Mouse (Mus musculus): ENCODE measurements at regions not wholly inside any gene's neighbourhood (a gene's known extent, or its start where the extent isn't known, plus 50 kb on each side); places are given as distances from the start of the nearest gene placed in this dataset.

- Histone ChIP-seq H3K79me2 (ENCODE audit: control insufficient read depth, insufficient read depth, low read length, poor library complexity) (no peaks in the 10 kb centered on the region), H3K9ac (ENCODE audit: control insufficient read depth, low read depth, low read length, poor library complexity, severe bottlenecking) (no peak overlapping the region), H3K4me1 (ENCODE audit: control insufficient read depth in 1 of 2, insufficient read depth in 2 of 2, low read length in 2 of 2) (no peaks in the 10 kb centered on the region), H3K9me3 (replicated peaks; ENCODE audit: insufficient read depth, low read length) (no peaks in the 10 kb centered on the region), H3K27ac (ENCODE audit: control insufficient read depth, low read depth, low read length) (no peak overlapping the region), H3K4me3 (ENCODE audit: control insufficient read depth in 1 of 2, insufficient read depth in 1 of 2, low read depth in 2 of 2, low read length in 2 of 2) (no peak overlapping the region), H3K27me3 (ENCODE audit: control insufficient read depth in 1 of 2, insufficient read depth in 2 of 2, low read length in 2 of 2) (no peaks in the 10 kb centered on the region), H3K36me3 (ENCODE audit: control insufficient read depth in 1 of 2, insufficient read depth in 2 of 2, low read length in 2 of 2) (no peaks in the 10 kb centered on the region)
- DNase-seq (ENCODE audit: low read depth, low spot score) = no peak
- TF ChIP-seq GABPA (IDR thresholded peaks at IDR 0.05; ENCODE audit: low read depth, low read length) (no peak), CHD2 (IDR thresholded peaks at IDR 0.05; ENCODE audit: low read length) (no peak), MYB (IDR thresholded peaks at IDR 0.05; ENCODE audit: low read depth, low read length) (no peak), TCF12 (IDR thresholded peaks at IDR 0.05; ENCODE audit: low read depth, low read length) (no peak), MYC (IDR thresholded peaks at IDR 0.05; ENCODE audit: low read depth, low read length) (no peak), ZC3H11A (IDR thresholded peaks at IDR 0.05; ENCODE audit: low read depth, low read length) (no peak), USF1 (IDR thresholded peaks at IDR 0.05; ENCODE audit: low read depth, low read length) (no peak), KAT2A (conservative IDR thresholded peaks at IDR 0.05; ENCODE audit: low read depth, low read length) (no peak), HCFC1 (IDR thresholded peaks at IDR 0.05; ENCODE audit: low read depth, low read length) (no peak), ZNF384 (IDR thresholded peaks at IDR 0.05; ENCODE audit: low read depth, low read length) (no peak), POLR2AphosphoS5 (IDR thresholded peaks at IDR 0.05; ENCODE audit: borderline replicate concordance, low read depth, low read length) (no peak), RCOR1 (IDR thresholded peaks at IDR 0.05; ENCODE audit: low read depth, low read length) (no peak), E2F4 (IDR thresholded peaks at IDR 0.05; ENCODE audit: borderline replicate concordance, low read depth, low read length) (no peak)
Observed at GRCm38 (mm10) chr5:83695383-83695782, 340.4 kb upstream of the Tecrl start.

- H3K27ac ChIP-seq (ENCODE audit: control insufficient read depth, low read depth, low read length) = no peak overlapping the region
- H3K9me3 ChIP-seq (replicated peaks; ENCODE audit: insufficient read depth, low read length) = no peaks in the 10 kb centered on the region
- no peaks in the 10 kb centered on the region for H3K4me1 ChIP-seq (ENCODE audit: control insufficient read depth in 1 of 2, insufficient read depth in 2 of 2, low read length in 2 of 2)
- no peak for DNase-seq (ENCODE audit: low read depth, low spot score)
- TF ChIP-seq MAFK (IDR thresholded peaks at IDR 0.05; ENCODE audit: borderline replicate concordance, low read depth, low read length) (no peak), ELF1 (IDR thresholded peaks at IDR 0.05; ENCODE audit: low read depth, low read length) (no peak), ZNF384 (IDR thresholded peaks at IDR 0.05; ENCODE audit: low read depth, low read length) (no peak), RCOR1 (IDR thresholded peaks at IDR 0.05; ENCODE audit: low read depth, low read length) (no peak), CHD1 (IDR thresholded peaks at IDR 0.05; ENCODE audit: low read depth, low read length) (no peak), MYB (IDR thresholded peaks at IDR 0.05; ENCODE audit: low read depth, low read length) (no peak)
- H3K9ac ChIP-seq (ENCODE audit: control insufficient read depth, low read depth, low read length, poor library complexity, severe bottlenecking) = no peak overlapping the region
- no peak overlapping the region for H3K4me3 ChIP-seq (ENCODE audit: control insufficient read depth in 1 of 2, insufficient read depth in 1 of 2, low read depth in 2 of 2, low read length in 2 of 2)
- H3K27me3 ChIP-seq (ENCODE audit: control insufficient read depth in 1 of 2, insufficient read depth in 2 of 2, low read length in 2 of 2) = no peaks in the 10 kb centered on the region
- H3K79me2 ChIP-seq (ENCODE audit: control insufficient read depth, insufficient read depth, low read length, poor library complexity) = no peaks in the 10 kb centered on the region
- H3K36me3 ChIP-seq (ENCODE audit: control insufficient read depth in 1 of 2, insufficient read depth in 2 of 2, low read length in 2 of 2) = no peaks in the 10 kb centered on the region
Observed at GRCm38 (mm10) chr5:83692286-83692685, 337.3 kb upstream of the Tecrl start.

Data from MEL (cell line).